Mouse (Mus musculus) 3134 (cell line): ENCODE measurements around the gene Ces1d.
A peak's percentile ranks its signal among the peaks of the same experiment; 100 is the strongest.

Source experiments
- DNase-seq: peaks from one replicate; pipeline ENCODE4 v3.0.0-alpha.2; 2011; ENCODE audit warnings: low spot score; ENCODE audit not compliant: insufficient read length; ENCODE audit errors: extremely low read depth

Gene Ces1d

GRCm38 (mm10) chr8:93147331-93147730, 50.3 kb downstream of the Ces1d start:
- DNase-seq = no peak

- DNase-seq = peak; percentile 13
Observed at GRCm38 (mm10) chr8:93140696-93141095, 56.9 kb downstream of the Ces1d start.

GRCm38 (mm10) chr8:93132196-93132595, 65.4 kb downstream of the Ces1d start:
- DNase-seq = no peak

GRCm38 (mm10) chr8:93131233-93131980, 66.2 kb downstream of the Ces1d start, which contains the start of gene Ces1c:
Gene Ces1c, minus strand, starts transcription at chr8:93131283.
- no peak for DNase-seq

- DNase-seq = no peak
Observed at GRCm38 (mm10) chr8:93126476-93126875, 71.2 kb downstream of the Ces1d start.

- no peak for DNase-seq
Observed at GRCm38 (mm10) chr8:93122005-93122404, 75.6 kb downstream of the Ces1d start.
